Mouse (Mus musculus) myocyte (in vitro differentiated cells): ENCODE measurements around the gene Iqsec1. TPM values are rescaled to one million over a fixed set of nuclear protein-coding genes. Genes with fewer than 3 reads are reported as not detected.

Experiments
- H3K27me3 ChIP-seq: one replicate; pipeline ENCODE4 v1.6.1; 2011; ENCODE audit not compliant: control insufficient read depth, insufficient read depth, insufficient read length
- H3K36me3 ChIP-seq: one replicate; pipeline ENCODE4 v1.6.1; 2011; ENCODE audit not compliant: control insufficient read depth, insufficient read depth
- H3K4me2 ChIP-seq: one replicate; pipeline ENCODE4 v1.6.1; 2011; ENCODE audit warnings: low read depth, control low read depth
- H3K4me3 ChIP-seq: one replicate; pipeline ENCODE4 v1.5.1; 2011; ENCODE audit warnings: mild to moderate bottlenecking, control low read depth, moderate library complexity
- H3K79me2 ChIP-seq: one replicate; pipeline ENCODE4 v1.6.1; 2011; ENCODE audit not compliant: control insufficient read depth, insufficient read depth
- H3ac ChIP-seq: one replicate; pipeline ENCODE4 v1.6.1; 2011; ENCODE audit not compliant: control insufficient read depth, insufficient read length
- CEBPB ChIP-seq: IDR thresholded peaks from 2 replicates; pipeline ENCODE4 v1.6.1; 2011; ENCODE audit warnings: mild to moderate bottlenecking, moderate library complexity; ENCODE audit not compliant: poor library complexity, insufficient read depth, severe bottlenecking
- E2F4 ChIP-seq: IDR thresholded peaks from one replicate; pipeline ENCODE4 v1.6.1; 2011; ENCODE audit warnings: mild to moderate bottlenecking, control low read depth, moderate library complexity; ENCODE audit not compliant: insufficient read depth
- MAX ChIP-seq: IDR thresholded peaks from one replicate; pipeline ENCODE4 v1.6.1; 2011; ENCODE audit warnings: low read depth, mild to moderate bottlenecking, control low read depth
- MYOD1 ChIP-seq, 3 experiments: IDR thresholded peaks; one replicate each; pipeline ENCODE4 v1.6.1; 2011; ENCODE audit warnings: control low read depth in 2 of 3, low read depth in 2 of 3, mild to moderate bottlenecking in 2 of 3, moderate library complexity in 1 of 3; ENCODE audit not compliant: insufficient read length in 2 of 3, control insufficient read depth in 1 of 3
- MYOG ChIP-seq, 3 experiments: IDR thresholded peaks; one replicate each; pipeline ENCODE4 v1.6.1; 2011; ENCODE audit warnings: control low read depth in 2 of 3, low read depth in 2 of 3, mild to moderate bottlenecking in 2 of 3; ENCODE audit not compliant: insufficient read length in 2 of 3, control insufficient read depth in 1 of 3, insufficient read depth in 1 of 3
- POLR2A ChIP-seq: IDR thresholded peaks from one replicate; pipeline ENCODE4 v1.6.1; 2011; ENCODE audit warnings: low read depth, mild to moderate bottlenecking, control low read depth, moderate library complexity; ENCODE audit not compliant: insufficient read length
- POLR2AphosphoS2 ChIP-seq: IDR thresholded peaks from one replicate; pipeline ENCODE4 v1.6.1; 2011; ENCODE audit warnings: low read depth, control low read depth; ENCODE audit not compliant: insufficient read length
- REST ChIP-seq: IDR thresholded peaks from one replicate; pipeline ENCODE4 v1.6.1; 2011; ENCODE audit warnings: mild to moderate bottlenecking, control low read depth, moderate library complexity; ENCODE audit not compliant: insufficient read depth, insufficient read length
- SRF ChIP-seq: IDR thresholded peaks from one replicate; pipeline ENCODE4 v1.6.1; 2011; ENCODE audit warnings: low read depth; ENCODE audit not compliant: control insufficient read depth, insufficient read length
- TCF12 ChIP-seq: IDR thresholded peaks from one replicate; pipeline ENCODE4 v1.6.1; 2011; ENCODE audit warnings: mild to moderate bottlenecking, control low read depth; ENCODE audit not compliant: poor library complexity, insufficient read depth, severe bottlenecking
- TCF3 ChIP-seq: IDR thresholded peaks from one replicate; pipeline ENCODE4 v1.6.1; 2011; ENCODE audit warnings: low read depth, control low read depth; ENCODE audit not compliant: insufficient read length
- USF1 ChIP-seq: IDR thresholded peaks from one replicate; pipeline ENCODE4 v1.6.1; 2011; ENCODE audit warnings: low read depth, mild to moderate bottlenecking, control low read depth, moderate library complexity
- polyA plus RNA-seq: library from polyadenylated mRNA; unstranded; fragments of >200 nt; fragmentation: generic; extraction: Trizol; gene quantifications from one replicate; pipeline ENCODE4 v1.2.1, GENCODE M21; 2012; ENCODE audit warnings: missing spikeins

Gene Iqsec1
- polyA plus RNA-seq, 1 experiment, result 43.4 TPM

GRCm38 (mm10) chr6:90919636-90920420 lies 68.7 kb downstream of the Iqsec1 start:
- Histone ChIP-seq H3K4me2 (no peak overlapping the region), H3K4me3 (no peak overlapping the region), H3K36me3 (no peaks in the 10 kb centered on the region), H3ac (no peak overlapping the region), H3K27me3 (peaks cover 6% of the 10 kb centered on the region), H3K79me2 (no peaks in the 10 kb centered on the region)
- TF ChIP-seq POLR2AphosphoS2 (no peak), POLR2A (no peak)

GRCm38 (mm10) chr6:90915585-90915984 lies 72.9 kb downstream of the Iqsec1 start:
- no peak overlapping the region for H3K4me3 ChIP-seq
- TF ChIP-seq TCF3, result no peak
- no peak for TF ChIP-seq MYOD1 (IDR thresholded peaks at IDR 0.05; ENCODE audit: control insufficient read depth in 1 of 3, insufficient read length in 2 of 3, low read depth in 2 of 3)
- TF ChIP-seq POLR2A, result no peak
- no peak for TF ChIP-seq SRF
- TF ChIP-seq REST, result no peak
- no peak for TF ChIP-seq TCF12
- TF ChIP-seq E2F4, result no peak
- no peak for TF ChIP-seq MYOG (IDR thresholded peaks at IDR 0.05; ENCODE audit: control insufficient read depth in 1 of 3, insufficient read depth in 1 of 3, insufficient read length in 2 of 3, low read depth in 2 of 3)
- TF ChIP-seq POLR2AphosphoS2, result no peak
- TF ChIP-seq CEBPB, result no peak
- TF ChIP-seq MAX, result no peak
- TF ChIP-seq USF1, result no peak
- no peaks in the 10 kb centered on the region for H3K79me2 ChIP-seq
- H3K36me3 ChIP-seq, result no peaks in the 10 kb centered on the region
- H3K27me3 ChIP-seq, result peaks cover 9% of the 10 kb centered on the region
- H3ac ChIP-seq, result no peak overlapping the region
- no peak overlapping the region for H3K4me2 ChIP-seq

- H3K79me2 ChIP-seq, result no peaks in the 10 kb centered on the region
- H3K36me3 ChIP-seq, result no peaks in the 10 kb centered on the region
- no peak for TF ChIP-seq USF1
- no peak overlapping the region for H3K4me2 ChIP-seq
- H3K4me3 ChIP-seq, result no peak overlapping the region
- no peak overlapping the region for H3ac ChIP-seq
- peaks cover 19% of the 10 kb centered on the region for H3K27me3 ChIP-seq
These were observed 74.7 kb downstream of the Iqsec1 start for GRCm38 (mm10) chr6:90913771-90914170.

GRCm38 (mm10) chr6:90912768-90913167 lies 75.7 kb downstream of the Iqsec1 start:
- no peak overlapping the region for H3K4me2 ChIP-seq
- no peak overlapping the region for H3ac ChIP-seq
- H3K36me3 ChIP-seq, result no peaks in the 10 kb centered on the region
- no peak overlapping the region for H3K4me3 ChIP-seq
- peaks cover 19% of the 10 kb centered on the region for H3K27me3 ChIP-seq
- no peak for TF ChIP-seq REST
- TF ChIP-seq USF1, result no peak
- no peak for TF ChIP-seq POLR2A
- no peak for TF ChIP-seq MAX
- TF ChIP-seq TCF12, result no peak
- TF ChIP-seq E2F4, result no peak
- no peak for TF ChIP-seq MYOD1 (IDR thresholded peaks at IDR 0.05; ENCODE audit: control insufficient read depth in 1 of 3, insufficient read length in 2 of 3, low read depth in 2 of 3)
- no peak for TF ChIP-seq SRF
- no peak for TF ChIP-seq CEBPB
- no peak for TF ChIP-seq MYOG (IDR thresholded peaks at IDR 0.05; ENCODE audit: control insufficient read depth in 1 of 3, insufficient read depth in 1 of 3, insufficient read length in 2 of 3, low read depth in 2 of 3)
- no peak for TF ChIP-seq POLR2AphosphoS2
- TF ChIP-seq TCF3, result no peak
- H3K79me2 ChIP-seq, result no peaks in the 10 kb centered on the region

GRCm38 (mm10) chr6:90904143-90904542 lies 84.3 kb downstream of the Iqsec1 start:
- Histone ChIP-seq H3K4me2 (no peak overlapping the region), H3ac (no peak overlapping the region), H3K4me3 (no peak overlapping the region), H3K27me3 (no peaks in the 10 kb centered on the region), H3K36me3 (no peaks in the 10 kb centered on the region), H3K79me2 (no peaks in the 10 kb centered on the region)
- TF ChIP-seq MYOD1 (IDR thresholded peaks at IDR 0.05; ENCODE audit: control insufficient read depth in 1 of 3, insufficient read length in 2 of 3, low read depth in 2 of 3) (no peak), POLR2A (no peak), REST (no peak), SRF (no peak), CEBPB (peak; percentile 71; the same call in 1 of the 2 replicates), MAX (no peak), MYOG (IDR thresholded peaks at IDR 0.05; ENCODE audit: control insufficient read depth in 1 of 3, insufficient read depth in 1 of 3, insufficient read length in 2 of 3, low read depth in 2 of 3) (no peak)
